In the genomic region with DNA sequence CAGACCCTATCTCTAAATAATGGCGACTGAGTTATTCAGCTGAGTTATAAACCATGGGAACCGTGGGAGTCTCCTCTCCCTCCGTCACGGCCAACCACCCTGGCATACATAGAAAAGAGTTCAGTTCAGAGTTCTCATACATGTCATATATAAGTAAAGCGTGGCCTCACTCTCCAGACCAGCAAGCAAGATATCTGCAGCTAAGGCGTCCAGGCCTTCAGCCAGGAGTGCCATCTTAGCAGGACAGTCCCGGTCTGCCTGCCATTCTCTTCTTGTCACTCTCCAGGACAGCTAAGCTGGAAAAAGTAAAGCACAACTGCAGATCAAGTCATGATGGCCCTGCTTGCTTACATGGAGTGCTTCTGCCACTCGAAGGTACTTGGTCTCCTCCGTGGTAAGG, we compare ENCODE assay signal across 15 mouse cellular contexts. TPM values are rescaled to one million over a fixed set of nuclear protein-coding genes. Genes with fewer than 3 reads are reported as not detected.
A peak's percentile ranks its signal among the peaks of the same experiment; 100 is the strongest.
DNase-seq lines count a peak whose midpoint lies in the region; TF ChIP-seq lines count a peak whose summit lies in the region.
"Had no signal": no experiment of that assay in that cellular context is flagged by ENCODE, and none has a peak within 500 bp of the region (broad histone marks: within the 10 kb centered on the region; RNA-seq: fewer than 3 reads in every experiment).

No protein-coding gene starts in this region.

- intact Hi-C loops in gastrocnemius, adult 2 months (cut with DNase I) = no loop called here

- peak overlapping the region; percentile 33; the same call in 1 of the 2 replicates for H3K4me3 ChIP-seq in gastrocnemius, adult 2 months
- H3K4me3 ChIP-seq in layer of hippocampus, adult 2 months = no peak overlapping the region
- H3K4me3 ChIP-seq in brown adipose tissue, adult 24 weeks (ENCODE audit: insufficient read depth, low read depth, low read length) = no peak overlapping the region
- H3K4me3 ChIP-seq: embryonic facial prominence, embryonic 13.5 days; embryonic facial prominence, embryonic 15.5 days; erythroblast, embryonic 14.5 days; forebrain, embryonic 10.5 days; forebrain, embryonic 12.5 days had no signal

- H3K4me1 ChIP-seq in brown adipose tissue, adult 24 weeks (ENCODE audit: control insufficient read depth, insufficient read depth, insufficient read length, low read length) = peaks cover 4% of the 10 kb centered on the region; the same call in 1 of the 2 replicates
- H3K4me1 ChIP-seq: embryonic facial prominence, embryonic 13.5 days; embryonic facial prominence, embryonic 15.5 days; forebrain, embryonic 10.5 days; forebrain, embryonic 12.5 days had no signal

- no peak for TF ChIP-seq CTCF in gastrocnemius, adult 2 months (IDR thresholded peaks at IDR 0.05)
- TF ChIP-seq CTCF in layer of hippocampus, adult 2 months (conservative IDR thresholded peaks at IDR 0.05) = no peak

- peak; percentile 45 for DNase-seq in cerebellum, adult 11-12 months
- DNase-seq in cerebellum, postnatal 14 days = no peak
- peak; percentile 34 for DNase-seq in gastrocnemius, adult 2 months
- no peak for DNase-seq in gastrocnemius, postnatal 10 days
- DNase-seq in layer of hippocampus, adult 2 months (ENCODE audit: low spot score in 2 of 2) = no peak
- DNase-seq in layer of hippocampus, adult 9-11 months = no peak
- DNase-seq: adrenal gland, adult 8-10 months; B cell, adult 2 months; embryo, embryonic 11 days had no signal

- peak overlapping the region; percentile 91 for H3K27ac ChIP-seq in gastrocnemius, adult 2 months
- H3K27ac ChIP-seq in layer of hippocampus, adult 2 months = 0 out of 2 replicates have a peak overlapping the region, but pooled peaks have one; percentile 43
- 0 out of 2 replicates have a peak overlapping the region, but pooled peaks have one; percentile 45 for H3K27ac ChIP-seq in brown adipose tissue, adult 24 weeks (replicated peaks; ENCODE audit: low read depth, low read length)
- H3K27ac ChIP-seq: embryonic facial prominence, embryonic 13.5 days; embryonic facial prominence, embryonic 15.5 days; forebrain, embryonic 10.5 days; forebrain, embryonic 12.5 days had no signal

RNA-seq across cellular contexts. Expression of a gene that starts 9.1 kb away (rescaled TPM):
- 100 to 1,000 TPM; 192 to 200 TPM for total RNA-seq in gastrocnemius, adult 2 months (2021)
- 100 to 1,000 TPM in 1 of 2 experiments, 10 to 100 TPM in 1; 94.0 to 101 TPM for total RNA-seq in gastrocnemius, postnatal 10 days (2021)
- 100 to 1,000 TPM; 152 to 159 TPM for total RNA-seq in layer of hippocampus, adult 2 months (2021)
- 122 and 176 TPM in 2 replicates for polyA plus RNA-seq in brown adipose tissue, adult 24 weeks (2012; ENCODE audit: insufficient read depth, insufficient read length, missing spikeins)

RNA-seq across cellular contexts. Expression of a gene that starts 18.6 kb away (rescaled TPM):
- total RNA-seq in gastrocnemius, adult 2 months (2021) = 1 to 10 TPM; 2.0 to 3.2 TPM
- total RNA-seq in gastrocnemius, postnatal 10 days (2021) = 1 to 10 TPM; 6.0 to 7.8 TPM
- total RNA-seq in layer of hippocampus, adult 2 months (2021) = 10 to 100 TPM; 30.5 to 34.0 TPM
- 3.7 and 6.7 TPM in 2 replicates for polyA plus RNA-seq in brown adipose tissue, adult 24 weeks (2012; ENCODE audit: insufficient read depth, insufficient read length, missing spikeins)
- polyA plus RNA-seq: erythroblast, embryonic 14.5 days had no signal

RNA-seq across cellular contexts. Expression of a gene that starts 33.7 kb away (rescaled TPM):
- 10 to 100 TPM; 16.2 to 20.5 TPM for total RNA-seq in gastrocnemius, adult 2 months (2021)
- total RNA-seq in gastrocnemius, postnatal 10 days (2021) = 10 to 100 TPM; 17.7 to 19.6 TPM
- total RNA-seq in layer of hippocampus, adult 2 months (2021) = 10 to 100 TPM; 24.8 to 28.1 TPM
- 16.0 and 18.0 TPM in 2 replicates for polyA plus RNA-seq in brown adipose tissue, adult 24 weeks (2012; ENCODE audit: insufficient read depth, insufficient read length, missing spikeins)

RNA-seq across cellular contexts. Expression of a gene that starts 33.8 kb away (rescaled TPM):
- 100 to 1,000 TPM; 148 to 150 TPM for total RNA-seq in gastrocnemius, adult 2 months (2021)
- total RNA-seq in gastrocnemius, postnatal 10 days (2021) = 100 to 1,000 TPM; 117 to 126 TPM
- total RNA-seq in layer of hippocampus, adult 2 months (2021) = 100 to 1,000 TPM; 163 to 167 TPM
- 305 and 329 TPM in 2 replicates for polyA plus RNA-seq in brown adipose tissue, adult 24 weeks (2012; ENCODE audit: insufficient read depth, insufficient read length, missing spikeins)

RNA-seq across cellular contexts. Expression of a gene that starts 52.6 kb away (rescaled TPM):
- 1 to 10 TPM; 2.6 to 3.6 TPM for total RNA-seq in gastrocnemius, adult 2 months (2021)
- 1 to 10 TPM; 3.0 to 5.0 TPM for total RNA-seq in gastrocnemius, postnatal 10 days (2021)
- total RNA-seq in layer of hippocampus, adult 2 months (2021) = 10 to 100 TPM; 14.8 to 19.1 TPM
- polyA plus RNA-seq in brown adipose tissue, adult 24 weeks (2012; ENCODE audit: insufficient read depth, insufficient read length, missing spikeins) = 2.6 TPM in 2 replicates

Comparison
In these comparisons a context has a peak if more than half of its experiments do, and no peak if none do; other contexts are left out.
1. DNase-seq: peak in cerebellum, adult 11-12 months (single experiment) and gastrocnemius, adult 2 months (single experiment); none in cerebellum, postnatal 14 days (0 of 2), gastrocnemius, postnatal 10 days (single experiment), layer of hippocampus, adult 2 months (0 of 2) and layer of hippocampus, adult 9-11 months (single experiment).
2. Peak in every context shown above with its lines, with median percentiles within 50 percentile points of each other: H3K27ac ChIP-seq.